Mouse (Mus musculus) spleen, adult 2 months (tissue): Measurements from ENCODE around the gene Fxyd6. TPM values are rescaled to one million over a fixed set of nuclear protein-coding genes. Genes with fewer than 3 reads are reported as not detected.

Source experiments
- DNase-seq, 2 experiments: peaks; one replicate each; pipeline versions ENCODE4 v3.0.0 to v3.0.0-alpha.2; 2012 to 2021; ENCODE audit warnings: low spot score in 2 of 2, low read depth in 1 of 2
- H3K27ac ChIP-seq: fragments of 200-500 bp; 2 replicates; pipeline ENCODE4 v1.5.1; 2012; ENCODE audit warnings: low read length, inconsistent platforms; ENCODE audit not compliant: insufficient read depth
- H3K27me3 ChIP-seq: fragments of 200-500 bp; 2 replicates; pipeline ENCODE4 v1.6.1; 2012; ENCODE audit warnings: mild to moderate bottlenecking, moderate library complexity, low read length, inconsistent platforms; ENCODE audit not compliant: control insufficient read depth, insufficient read depth
- H3K36me3 ChIP-seq: fragments of 200-500 bp; 2 replicates; pipeline ENCODE4 v1.6.1; 2012; ENCODE audit warnings: mild to moderate bottlenecking, low read length, inconsistent platforms; ENCODE audit not compliant: control insufficient read depth, insufficient read depth
- H3K4me1 ChIP-seq: fragments of 200-500 bp; 2 replicates; pipeline ENCODE4 v1.6.1; 2011; ENCODE audit warnings: inconsistent platforms; ENCODE audit not compliant: control insufficient read depth, insufficient read depth, insufficient read length
- H3K4me3 ChIP-seq: fragments of 200-500 bp; 2 replicates; pipeline ENCODE4 v1.5.1; 2011; ENCODE audit warnings: mild to moderate bottlenecking, inconsistent platforms; ENCODE audit not compliant: insufficient read depth, insufficient read length; ENCODE audit errors: extremely low read depth
- CTCF ChIP-seq: fragments of 200-500 bp; IDR thresholded peaks from 2 replicates; pipeline ENCODE4 v1.5.1; 2011; ENCODE audit warnings: mild to moderate bottlenecking, inconsistent platforms; ENCODE audit not compliant: insufficient read depth, insufficient read length, insufficient replicate concordance; ENCODE audit errors: extremely low read depth
- POLR2A ChIP-seq: fragments of 200-500 bp; IDR thresholded peaks from 2 replicates; pipeline ENCODE4 v1.6.1; 2011; ENCODE audit warnings: low read depth, low read length, inconsistent platforms
- WGBS: fragments of 180-500 bp; shearing (Covaris S2); methylation state at CpG from one replicate; pipeline ENCODE4 v1.1.7; 2018; 5-methylcytosine and 5-hydroxymethylcytosine counted together
- polyA plus RNA-seq: library from polyadenylated mRNA; depleted of rRNA; stranded (reverse); fragments of >200 nt; gene quantifications from 2 replicates; pipeline ENCODE4 v1.2.3, GENCODE M21; 2012

Gene Fxyd6
- polyA plus RNA-seq, 1 experiment, result 22.3 TPM

GRCm38 (mm10) chr9:45382336-45382735 lies 12.4 kb downstream of the Fxyd6 start:
- no peaks in the 10 kb centered on the region for H3K27me3 ChIP-seq
- DNase-seq, result no peak
- 86% methylated on average over 5 of the region's 5 CpGs for WGBS
- TF ChIP-seq POLR2A (no peak), CTCF (no peak)
- no peaks in the 10 kb centered on the region for H3K36me3 ChIP-seq
- H3K4me3 ChIP-seq, result no peak overlapping the region
- H3K27ac ChIP-seq, result no peak overlapping the region
- H3K4me1 ChIP-seq, result no peaks in the 10 kb centered on the region

- H3K4me1 ChIP-seq, result no peaks in the 10 kb centered on the region
- no peak overlapping the region for H3K27ac ChIP-seq
- no peak for TF ChIP-seq POLR2A
- TF ChIP-seq CTCF, result no peak
- no peak overlapping the region for H3K4me3 ChIP-seq
- DNase-seq, result no peak
- no peaks in the 10 kb centered on the region for H3K36me3 ChIP-seq
- WGBS, result 85% methylated on average over 5 of the region's 5 CpGs
- H3K27me3 ChIP-seq, result no peaks in the 10 kb centered on the region
These were observed 12.8 kb downstream of the Fxyd6 start for GRCm38 (mm10) chr9:45382834-45383233.

GRCm38 (mm10) chr9:45383883-45384282 lies 13.9 kb downstream of the Fxyd6 start:
- no peaks in the 10 kb centered on the region for H3K27me3 ChIP-seq
- 95% methylated on average over 6 of the region's 6 CpGs for WGBS
- H3K4me1 ChIP-seq, result no peaks in the 10 kb centered on the region
- no peak overlapping the region for H3K4me3 ChIP-seq
- no peaks in the 10 kb centered on the region for H3K36me3 ChIP-seq
- no peak overlapping the region for H3K27ac ChIP-seq
- TF ChIP-seq POLR2A, result no peak
- no peak for TF ChIP-seq CTCF
- no peak for DNase-seq

GRCm38 (mm10) chr9:45386698-45387097 lies 16.7 kb downstream of the Fxyd6 start:
- DNase-seq, result no peak
- WGBS, result 29% methylated on average over 5 of the region's 5 CpGs
- H3K27me3 ChIP-seq, result no peaks in the 10 kb centered on the region
- H3K4me3 ChIP-seq, result no peak overlapping the region
- no peaks in the 10 kb centered on the region for H3K4me1 ChIP-seq
- TF ChIP-seq CTCF (no peak), POLR2A (no peak)
- no peak overlapping the region for H3K27ac ChIP-seq
- H3K36me3 ChIP-seq, result no peaks in the 10 kb centered on the region

GRCm38 (mm10) chr9:45388385-45388994 lies 18.5 kb downstream of the Fxyd6 start:
- peak; percentile 93; the same call in 1 of the 2 replicates for TF ChIP-seq CTCF
- no peak for TF ChIP-seq POLR2A
- Histone ChIP-seq H3K27me3 (no peaks in the 10 kb centered on the region), H3K4me1 (no peaks in the 10 kb centered on the region), H3K27ac (no peak overlapping the region), H3K36me3 (no peaks in the 10 kb centered on the region), H3K4me3 (no peak overlapping the region)
- peak; percentile 63 to 85 for DNase-seq
- 48% methylated on average over 12 of the region's 12 CpGs for whole genome bisulfite sequencing

GRCm38 (mm10) chr9:45389596-45389995 lies 19.6 kb downstream of the Fxyd6 start:
- Histone ChIP-seq H3K4me3 (no peak overlapping the region), H3K36me3 (no peaks in the 10 kb centered on the region), H3K27me3 (no peaks in the 10 kb centered on the region), H3K27ac (no peak overlapping the region), H3K4me1 (no peaks in the 10 kb centered on the region)
- no peak for DNase-seq
- WGBS, result 90% methylated on average over 8 of the region's 8 CpGs
- TF ChIP-seq CTCF (no peak), POLR2A (no peak)

GRCm38 (mm10) chr9:45391299-45391698 lies 21.3 kb downstream of the Fxyd6 start:
- no peaks in the 10 kb centered on the region for H3K27me3 ChIP-seq
- no peak for TF ChIP-seq CTCF
- no peak for TF ChIP-seq POLR2A
- H3K36me3 ChIP-seq, result no peaks in the 10 kb centered on the region
- no peak for DNase-seq
- H3K4me3 ChIP-seq, result no peak overlapping the region
- H3K4me1 ChIP-seq, result no peaks in the 10 kb centered on the region
- 89% methylated on average over 7 of the region's 7 CpGs for WGBS
- no peak overlapping the region for H3K27ac ChIP-seq
